Mouse (Mus musculus): Measurements from ENCODE around the gene Ttc9. TPM values are rescaled to one million over a fixed set of nuclear protein-coding genes. Genes with fewer than 3 reads are reported as not detected.
A peak's percentile ranks its signal among the peaks of the same experiment; 100 is the strongest.

Gene Ttc9
- total and polyA plus RNA-seq, 2 experiments from 2014 or later, result 16.7 to 60.2 TPM

GRCm38 (mm10) chr12:81685981-81686380, 54.9 kb downstream of the Ttc9 start:
- no peaks in the 10 kb centered on the region for H3K27me3 ChIP-seq (ENCODE audit: insufficient read depth, low read length)
- 33% methylated on average over 3 of the region's 3 CpGs for WGBS
- DNase-seq (ENCODE audit: low spot score) (no peak), ATAC-seq (ENCODE audit: low FRiP score) (peak; percentile 63; the same call in 1 of the 2 replicates)
- TF ChIP-seq CTCF (IDR thresholded peaks at IDR 0.05), result no peak
- H3K36me3 ChIP-seq (ENCODE audit: insufficient read depth, low read length), result no peaks in the 10 kb centered on the region
- H3K4me2 ChIP-seq (ENCODE audit: low read depth, low read length, poor library complexity, severe bottlenecking), result no peak overlapping the region
- H3K9me3 ChIP-seq (ENCODE audit: low read length), result no peaks in the 10 kb centered on the region
- no peaks in the 10 kb centered on the region for H3K4me1 ChIP-seq (ENCODE audit: insufficient read depth, low read length)
- 0 out of 2 replicates have a peak overlapping the region, but pooled peaks have one; percentile 1 for H3K9ac ChIP-seq (replicated peaks; ENCODE audit: low read length, poor library complexity, severe bottlenecking)
- no peak overlapping the region for H3K4me3 ChIP-seq (ENCODE audit: low read depth, low read length)
- H3K27ac ChIP-seq (ENCODE audit: low read depth, low read length), result no peak overlapping the region

GRCm38 (mm10) chr12:81686406-81687117, 55.5 kb downstream of the Ttc9 start:
- WGBS, result 24% methylated on average over 12 of the region's 12 CpGs
- Histone ChIP-seq H3K9me3 (ENCODE audit: low read length) (no peaks in the 10 kb centered on the region), H3K4me1 (ENCODE audit: insufficient read depth, low read length) (no peaks in the 10 kb centered on the region), H3K9ac (replicated peaks; ENCODE audit: low read length, poor library complexity, severe bottlenecking) (no peak overlapping the region), H3K4me2 (ENCODE audit: low read depth, low read length, poor library complexity, severe bottlenecking) (no peak overlapping the region), H3K27me3 (ENCODE audit: insufficient read depth, low read length) (no peaks in the 10 kb centered on the region), H3K4me3 (ENCODE audit: low read depth, low read length) (no peak overlapping the region), H3K36me3 (ENCODE audit: insufficient read depth, low read length) (no peaks in the 10 kb centered on the region), H3K27ac (ENCODE audit: low read depth, low read length) (no peak overlapping the region)
- TF ChIP-seq CTCF (IDR thresholded peaks at IDR 0.05), result no peak
- peak; percentile 39 for DNase-seq (ENCODE audit: low spot score)
- ATAC-seq (ENCODE audit: low FRiP score), result peak; percentile 31; the same call in 1 of the 2 replicates

DNA sequence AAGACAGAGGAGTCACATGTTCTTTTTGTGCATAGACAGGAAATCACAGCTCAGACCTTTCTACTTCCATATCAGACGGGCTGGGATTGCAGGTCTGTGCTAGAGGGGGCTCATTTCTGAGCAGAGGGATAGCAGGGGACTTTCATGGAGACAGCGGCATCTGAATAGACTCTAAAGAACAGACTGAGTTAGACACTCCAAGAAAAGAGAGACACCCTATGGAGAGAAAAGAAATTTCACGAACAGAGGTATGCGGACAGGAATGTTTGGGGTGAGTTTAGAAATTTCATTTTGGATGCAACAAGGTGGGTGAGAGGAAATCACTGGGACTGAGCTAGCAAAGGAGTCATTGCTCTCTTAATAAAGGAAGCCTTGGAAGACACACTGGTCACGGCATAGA, 56.8 kb downstream of the Ttc9 start:
- TF ChIP-seq CTCF (IDR thresholded peaks at IDR 0.05), result no peak
- ATAC-seq (ENCODE audit: low FRiP score) (no peak), DNase-seq (ENCODE audit: low spot score) (no peak)
- H3K27ac ChIP-seq (ENCODE audit: low read depth, low read length), result no peak overlapping the region
- no peak overlapping the region for H3K4me2 ChIP-seq (ENCODE audit: low read depth, low read length, poor library complexity, severe bottlenecking)
- no peaks in the 10 kb centered on the region for H3K4me1 ChIP-seq (ENCODE audit: insufficient read depth, low read length)
- no peak overlapping the region for H3K4me3 ChIP-seq (ENCODE audit: low read depth, low read length)
- H3K9ac ChIP-seq (replicated peaks; ENCODE audit: low read length, poor library complexity, severe bottlenecking), result no peak overlapping the region
- H3K9me3 ChIP-seq (ENCODE audit: low read length), result no peaks in the 10 kb centered on the region
- WGBS, result 79% methylated on average over 5 of the region's 5 CpGs
- H3K36me3 ChIP-seq (ENCODE audit: insufficient read depth, low read length), result no peaks in the 10 kb centered on the region
- no peaks in the 10 kb centered on the region for H3K27me3 ChIP-seq (ENCODE audit: insufficient read depth, low read length)

DNA sequence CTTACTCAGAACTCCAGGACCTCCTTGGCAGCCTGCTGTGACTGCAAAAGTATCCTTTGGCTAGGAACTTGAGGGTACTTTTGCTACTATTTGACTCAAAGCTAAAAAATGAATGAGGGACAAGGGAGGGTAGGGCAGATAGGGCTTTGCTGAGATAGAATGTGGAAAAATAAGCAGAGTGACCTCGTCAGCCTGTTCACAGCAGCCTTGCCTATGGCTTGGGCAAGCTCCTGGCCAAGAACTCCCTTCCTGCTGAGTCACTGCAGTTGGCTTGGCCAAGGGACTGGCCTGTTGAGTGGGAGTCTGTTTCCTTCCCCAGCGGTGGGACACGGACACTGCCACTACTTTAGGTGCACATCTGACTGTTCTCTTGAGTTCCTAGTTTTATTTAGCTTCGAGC, 57.5 kb downstream of the Ttc9 start:
- Histone ChIP-seq H3K4me3 (ENCODE audit: low read depth, low read length) (no peak overlapping the region), H3K27ac (ENCODE audit: low read depth, low read length) (no peak overlapping the region), H3K27me3 (ENCODE audit: insufficient read depth, low read length) (no peaks in the 10 kb centered on the region), H3K36me3 (ENCODE audit: insufficient read depth, low read length) (no peaks in the 10 kb centered on the region), H3K4me1 (ENCODE audit: insufficient read depth, low read length) (no peaks in the 10 kb centered on the region), H3K9me3 (ENCODE audit: low read length) (no peaks in the 10 kb centered on the region), H3K4me2 (ENCODE audit: low read depth, low read length, poor library complexity, severe bottlenecking) (no peak overlapping the region), H3K9ac (replicated peaks; ENCODE audit: low read length, poor library complexity, severe bottlenecking) (no peak overlapping the region)
- 83% methylated on average over 4 of the region's 4 CpGs for WGBS
- DNase-seq (ENCODE audit: low spot score) (no peak), ATAC-seq (ENCODE audit: low FRiP score) (no peak)
- no peak for TF ChIP-seq CTCF (IDR thresholded peaks at IDR 0.05)

- 46% methylated on average over 4 of the region's 4 CpGs for WGBS
- Histone ChIP-seq H3K9ac (replicated peaks; ENCODE audit: low read length, poor library complexity, severe bottlenecking) (no peak overlapping the region), H3K4me1 (ENCODE audit: insufficient read depth, low read length) (no peaks in the 10 kb centered on the region), H3K27ac (ENCODE audit: low read depth, low read length) (no peak overlapping the region), H3K36me3 (ENCODE audit: insufficient read depth, low read length) (no peaks in the 10 kb centered on the region), H3K4me2 (ENCODE audit: low read depth, low read length, poor library complexity, severe bottlenecking) (no peak overlapping the region), H3K27me3 (ENCODE audit: insufficient read depth, low read length) (no peaks in the 10 kb centered on the region), H3K4me3 (ENCODE audit: low read depth, low read length) (no peak overlapping the region), H3K9me3 (ENCODE audit: low read length) (no peaks in the 10 kb centered on the region)
- ATAC-seq (ENCODE audit: low FRiP score), result no peak
- DNase-seq (ENCODE audit: low spot score), result no peak
- no peak for TF ChIP-seq CTCF (IDR thresholded peaks at IDR 0.05)
Measured at GRCm38 (mm10) chr12:81689505-81690056, 58.5 kb downstream of the Ttc9 start.

DNA sequence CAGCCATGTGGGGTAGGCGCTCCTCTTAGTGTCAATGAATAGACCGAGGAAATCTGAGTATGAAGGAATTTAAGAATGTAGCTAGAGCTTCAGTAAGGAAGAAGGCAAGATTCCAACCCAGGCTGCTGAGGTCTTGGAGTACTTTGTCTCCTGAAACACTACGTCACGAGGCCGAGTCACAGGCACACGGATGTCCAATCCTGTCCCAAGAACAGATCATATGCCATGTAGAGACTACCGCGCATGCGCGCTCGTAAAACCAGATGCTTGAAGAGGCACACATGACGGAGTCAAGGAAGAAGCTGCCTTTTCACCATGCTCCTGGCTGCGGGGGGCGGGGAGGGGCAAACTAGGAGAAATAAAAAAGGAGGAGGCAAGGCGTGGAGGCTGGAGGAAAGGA, 59.1 kb downstream of the Ttc9 start:
- WGBS, result 94% methylated on average over 15 of the region's 15 CpGs
- ATAC-seq (ENCODE audit: low FRiP score), result no peak

More for the DNA sequence above, 59.1 kb downstream of the Ttc9 start:
- H3K4me2 ChIP-seq (ENCODE audit: low read depth, low read length, poor library complexity, severe bottlenecking), result no peak overlapping the region
- H3K4me1 ChIP-seq (ENCODE audit: insufficient read depth, low read length), result no peaks in the 10 kb centered on the region
- H3K9me3 ChIP-seq (ENCODE audit: low read length), result no peaks in the 10 kb centered on the region
- no peaks in the 10 kb centered on the region for H3K27me3 ChIP-seq (ENCODE audit: insufficient read depth, low read length)
- TF ChIP-seq CTCF (IDR thresholded peaks at IDR 0.05), result no peak
- H3K27ac ChIP-seq (ENCODE audit: low read depth, low read length), result no peak overlapping the region
- no peak overlapping the region for H3K4me3 ChIP-seq (ENCODE audit: low read depth, low read length)
- H3K36me3 ChIP-seq (ENCODE audit: insufficient read depth, low read length), result no peaks in the 10 kb centered on the region
- no peak for DNase-seq (ENCODE audit: low spot score)
- no peak overlapping the region for H3K9ac ChIP-seq (replicated peaks; ENCODE audit: low read length, poor library complexity, severe bottlenecking)
